In genomic region chr1:174354640-174355039, GRCm38 (mm10) we compare ENCODE assay signal across 33 mouse cellular contexts. TPM values are rescaled to one million over a fixed set of nuclear protein-coding genes. Genes with fewer than 3 reads are reported as not detected.
"Had no signal": no experiment of that assay in that cellular context is flagged by ENCODE, and none has a peak within 500 bp of the region (broad histone marks: within the 10 kb centered on the region; RNA-seq: fewer than 3 reads in every experiment).

No protein-coding gene starts in this region.

- H3K9me3 ChIP-seq: limb, embryonic 12.5 days; limb, embryonic 15.5 days; megakaryocyte, embryonic 14.5 days; midbrain, embryonic 10.5 days; midbrain, embryonic 13.5 days; neural tube, embryonic 13.5 days; stomach, embryonic 15.5 days had no signal

- H3K4me1 ChIP-seq: limb, embryonic 12.5 days; limb, embryonic 15.5 days; midbrain, embryonic 10.5 days; midbrain, embryonic 13.5 days; neural tube, embryonic 13.5 days; stomach, embryonic 15.5 days had no signal

- H3K27ac ChIP-seq: limb, embryonic 12.5 days; limb, embryonic 15.5 days; liver, embryonic 14.5 days; midbrain, embryonic 10.5 days; midbrain, embryonic 13.5 days; neural tube, embryonic 13.5 days; stomach, embryonic 15.5 days had no signal

- H3K27me3 ChIP-seq: limb, embryonic 12.5 days; limb, embryonic 15.5 days; megakaryocyte, embryonic 14.5 days; midbrain, embryonic 13.5 days; neural tube, embryonic 13.5 days; stomach, embryonic 15.5 days had no signal

- H3K36me3 ChIP-seq: limb, embryonic 12.5 days; limb, embryonic 15.5 days; midbrain, embryonic 10.5 days; midbrain, embryonic 13.5 days; neural tube, embryonic 13.5 days; stomach, embryonic 15.5 days had no signal

- H3K4me2 ChIP-seq: limb, embryonic 12.5 days; limb, embryonic 15.5 days; liver, embryonic 11.5 days; lung, embryonic 14.5 days; midbrain, embryonic 13.5 days; neural tube, embryonic 13.5 days; stomach, embryonic 15.5 days had no signal

- DNase-seq: kidney, adult 11 months; kidney, adult 9 months; kidney, postnatal 14 days; kidney, postnatal 4 days; layer of hippocampus, adult 9-11 months; left cerebral cortex, postnatal 4 days; liver, postnatal 0 days; lung, embryonic 14.5 days; lung, postnatal 36 days; retina, postnatal 1 day; right cerebral cortex, postnatal 25 days; spleen, adult 18-20 months; thymus, postnatal 25 days had no signal

- ATAC-seq: liver, postnatal 0 days; lung, postnatal 0 days; midbrain, embryonic 13.5 days; midbrain, embryonic 16.5 days had no signal

- H3K9ac ChIP-seq: limb, embryonic 12.5 days; limb, embryonic 15.5 days; liver, embryonic 14.5 days; liver, postnatal 0 days; lung, embryonic 14.5 days; midbrain, embryonic 13.5 days; neural tube, embryonic 13.5 days; stomach, embryonic 15.5 days had no signal

- H3K4me3 ChIP-seq: limb, embryonic 12.5 days; limb, embryonic 15.5 days; megakaryocyte, embryonic 14.5 days; midbrain, embryonic 10.5 days; midbrain, embryonic 13.5 days; myocyte; neural tube, embryonic 13.5 days; stomach, embryonic 15.5 days had no signal

RNA-seq across cellular contexts. Expression of gene Olfr417, which starts 10.3 kb away (rescaled TPM):
- total RNA-seq: layer of hippocampus, adult 18-20 months; layer of hippocampus, postnatal 25 days; left cerebral cortex, adult 8-10 months; left cerebral cortex, postnatal 14 days; left cerebral cortex, postnatal 4 days; monocyte, adult 5-6 weeks; neutrophil, adult 5-6 weeks had no signal
- polyA plus RNA-seq: kidney, embryonic 16.5 days; limb, embryonic 12.5 days; limb, embryonic 15.5 days; liver, embryonic 11.5 days; liver, postnatal 0 days; lung, embryonic 14.5 days; lung, postnatal 0 days; midbrain, embryonic 10.5 days; midbrain, embryonic 13.5 days; midbrain, embryonic 16.5 days; myocyte; neural tube, embryonic 13.5 days; stomach, embryonic 15.5 days; thymus, postnatal 0 days had no signal

RNA-seq across cellular contexts. Expression of gene Mptx1, which starts 24.3 kb away (rescaled TPM):
- total RNA-seq: layer of hippocampus, adult 18-20 months; layer of hippocampus, postnatal 25 days; left cerebral cortex, adult 8-10 months; left cerebral cortex, postnatal 14 days; left cerebral cortex, postnatal 4 days; monocyte, adult 5-6 weeks; neutrophil, adult 5-6 weeks had no signal
- polyA plus RNA-seq: kidney, embryonic 16.5 days; limb, embryonic 12.5 days; limb, embryonic 15.5 days; liver, embryonic 11.5 days; liver, embryonic 14.5 days; liver, postnatal 0 days; lung, embryonic 14.5 days; lung, postnatal 0 days; midbrain, embryonic 10.5 days; midbrain, embryonic 13.5 days; midbrain, embryonic 16.5 days; myocyte; neural tube, embryonic 13.5 days had no signal

RNA-seq across cellular contexts. Expression of gene Olfr248, which starts 36.2 kb away (rescaled TPM):
- total RNA-seq: layer of hippocampus, adult 18-20 months; layer of hippocampus, postnatal 25 days; left cerebral cortex, adult 8-10 months; left cerebral cortex, postnatal 14 days; left cerebral cortex, postnatal 4 days; monocyte, adult 5-6 weeks; neutrophil, adult 5-6 weeks had no signal
- polyA plus RNA-seq: kidney, embryonic 16.5 days; limb, embryonic 12.5 days; limb, embryonic 15.5 days; liver, embryonic 11.5 days; liver, postnatal 0 days; lung, embryonic 14.5 days; lung, postnatal 0 days; midbrain, embryonic 10.5 days; midbrain, embryonic 13.5 days; midbrain, embryonic 16.5 days; myocyte; neural tube, embryonic 13.5 days; stomach, embryonic 15.5 days; thymus, postnatal 0 days had no signal
